Mouse (Mus musculus) brown adipose tissue, adult 24 weeks (tissue): Measurements from ENCODE around the gene Rnf157. TPM values are rescaled to one million over a fixed set of nuclear protein-coding genes. Genes with fewer than 3 reads are reported as not detected.

Source experiments
- H3K27ac ChIP-seq: fragments of 200-500 bp; replicated peaks from 2 replicates; pipeline ENCODE4 v1.5.1; 2012; ENCODE audit warnings: low read depth, mild to moderate bottlenecking, low read length
- H3K4me1 ChIP-seq: fragments of 200-500 bp; 2 replicates; pipeline ENCODE4 v1.6.1; 2012; ENCODE audit warnings: low read length, mixed read lengths; ENCODE audit not compliant: control insufficient read depth, insufficient read depth, insufficient read length
- H3K4me3 ChIP-seq: fragments of 200-500 bp; 2 replicates; pipeline ENCODE4 v1.5.1; 2012; ENCODE audit warnings: low read depth, mild to moderate bottlenecking, low read length, moderate library complexity; ENCODE audit not compliant: insufficient read depth
- polyA plus RNA-seq: library from polyadenylated mRNA; stranded (reverse); fragments of >200 nt; gene quantifications from 2 replicates; pipeline ENCODE4 v1.2.4, GENCODE M21; 2012; ENCODE audit not compliant: missing spikeins, insufficient read depth, insufficient read length

The Rnf157 gene
- polyA plus RNA-seq, 1 experiment: 0.67 TPM

DNA sequence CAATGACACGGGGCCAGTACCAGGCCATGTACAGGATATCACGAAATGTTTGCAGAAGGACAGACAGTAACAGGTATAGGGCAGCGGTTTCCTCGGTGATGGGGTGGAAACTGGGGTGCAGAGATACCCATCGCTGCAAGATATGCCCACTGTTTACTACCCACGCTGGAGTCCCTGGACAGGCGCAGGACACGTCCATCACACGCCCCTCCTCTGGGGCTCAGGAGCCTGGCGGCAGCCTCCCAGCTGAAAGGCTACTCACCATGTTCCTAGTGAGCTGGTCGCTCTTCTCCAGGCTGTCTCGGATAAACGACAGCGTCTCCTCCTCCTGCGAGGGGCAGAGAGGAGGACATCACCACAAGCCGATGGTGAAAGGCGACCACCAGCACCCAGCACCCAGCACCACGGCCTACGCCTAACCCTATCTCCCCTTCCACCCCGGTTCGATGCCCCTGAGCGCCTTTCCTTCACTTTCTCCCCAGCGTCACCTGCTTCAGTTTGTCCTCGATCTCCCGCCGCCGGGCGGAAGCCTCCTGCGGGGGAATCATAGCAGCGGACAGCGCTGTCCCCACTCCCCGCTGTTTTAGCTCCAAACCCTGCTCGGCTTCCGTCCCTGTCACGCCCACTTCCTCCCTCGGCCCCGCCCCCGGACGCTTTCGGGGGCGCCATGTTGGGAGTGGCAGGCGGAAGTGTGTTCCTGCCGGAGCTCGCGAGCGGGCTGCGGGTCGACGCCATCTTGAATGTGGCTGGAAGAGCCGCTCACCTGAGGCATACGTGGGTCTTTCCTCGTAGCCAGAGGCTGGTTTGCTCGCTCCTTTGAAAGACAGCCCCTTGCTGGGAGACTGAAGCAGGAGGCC lies 106.5 kb downstream of the Rnf157 start:
- H3K4me3 ChIP-seq: peak overlapping the region; percentile 90
- H3K27ac ChIP-seq: peak overlapping the region; percentile 14; the same call in 1 of the 2 replicates
- H3K4me1 ChIP-seq: peaks cover 5% of the 10 kb centered on the region

DNA sequence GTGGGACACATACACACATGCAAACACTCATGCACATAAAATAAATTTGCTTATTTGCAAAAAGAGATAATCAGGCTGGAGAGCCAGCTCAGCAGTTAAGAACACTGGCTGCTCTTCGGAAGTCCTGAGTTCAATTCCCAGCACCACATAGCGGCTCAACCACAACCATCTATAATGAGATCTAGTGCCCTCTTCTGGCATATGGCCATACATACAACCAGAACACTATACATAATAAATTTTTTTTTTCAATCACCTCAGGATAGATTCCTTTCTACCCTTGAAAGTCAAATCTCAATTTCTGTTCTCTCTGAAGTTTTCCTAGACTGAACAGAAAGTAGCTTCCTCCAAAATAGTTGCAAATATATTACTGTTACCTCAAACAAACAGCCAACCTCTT lies 107.4 kb downstream of the Rnf157 start:
- Histone ChIP-seq H3K4me1 (peaks cover 5% of the 10 kb centered on the region), H3K27ac (no peak overlapping the region), H3K4me3 (no peak overlapping the region)

DNA sequence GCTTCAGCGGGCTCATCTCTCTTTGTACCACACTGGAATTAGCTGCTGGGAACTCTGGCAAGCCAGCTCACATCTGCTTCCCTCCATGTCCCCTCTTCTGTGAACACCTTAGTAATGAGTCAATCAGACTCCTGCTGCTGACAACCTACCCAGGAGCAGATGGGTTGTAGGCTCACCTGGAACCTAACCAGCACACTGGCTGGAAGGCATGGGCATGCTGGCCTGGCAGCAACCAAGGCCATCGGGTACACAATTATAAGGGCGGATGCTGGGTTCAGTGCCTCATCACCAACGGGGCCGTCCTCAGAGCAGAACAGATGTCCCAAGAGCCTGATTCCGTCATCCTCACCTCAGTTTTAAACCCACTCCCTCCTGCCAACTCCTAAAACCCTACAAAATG lies 114.2 kb downstream of the Rnf157 start:
- H3K4me3 ChIP-seq: no peak overlapping the region

DNA sequence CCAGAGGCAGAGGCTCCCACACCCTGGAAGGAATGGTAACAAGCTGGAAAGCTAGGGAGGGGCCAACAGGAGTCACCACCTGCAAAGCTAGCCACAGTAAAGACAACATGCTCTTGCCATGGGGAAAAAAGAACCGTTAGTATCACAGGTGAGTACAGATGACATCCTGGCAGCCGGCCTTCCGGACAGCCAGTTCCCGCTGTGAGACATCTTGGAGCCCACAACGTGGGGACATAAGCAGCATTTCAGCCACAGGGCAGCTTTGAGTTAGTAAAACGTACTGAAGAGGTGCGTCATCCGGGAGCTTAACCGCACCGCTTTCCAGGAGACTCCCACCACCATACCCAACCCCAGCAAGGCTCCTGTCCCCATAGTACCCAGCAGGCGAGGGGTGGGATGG lies 114.6 kb downstream of the Rnf157 start:
- Histone ChIP-seq H3K4me1 (no peaks in the 10 kb centered on the region), H3K4me3 (no peak overlapping the region), H3K27ac (no peak overlapping the region)

More for the DNA sequence above, 114.2 kb downstream of the Rnf157 start:
- Histone ChIP-seq H3K4me1 (no peaks in the 10 kb centered on the region), H3K27ac (no peak overlapping the region)

DNA sequence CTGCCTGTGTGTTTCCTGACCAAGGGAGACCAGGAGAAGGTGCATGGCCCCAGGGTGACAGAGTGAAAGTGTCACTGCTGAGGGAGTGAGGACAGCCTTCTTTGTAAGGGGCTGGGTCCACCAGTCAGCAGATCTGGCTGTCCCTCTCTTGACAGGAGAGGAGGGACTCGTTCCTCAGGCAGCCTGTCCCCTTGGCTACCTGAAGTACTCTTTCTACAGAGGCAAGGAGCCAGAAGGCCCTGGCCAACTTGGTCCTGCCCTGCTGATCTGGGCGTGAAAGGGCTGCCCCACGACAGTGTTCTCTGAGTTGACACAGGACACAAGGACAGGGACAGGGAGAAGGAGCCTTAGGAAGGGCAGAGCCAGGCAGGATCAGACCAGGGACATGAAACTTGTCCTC lies 115.8 kb downstream of the Rnf157 start:
- H3K27ac ChIP-seq: no peak overlapping the region
- no peak overlapping the region for H3K4me3 ChIP-seq
- no peaks in the 10 kb centered on the region for H3K4me1 ChIP-seq

DNA sequence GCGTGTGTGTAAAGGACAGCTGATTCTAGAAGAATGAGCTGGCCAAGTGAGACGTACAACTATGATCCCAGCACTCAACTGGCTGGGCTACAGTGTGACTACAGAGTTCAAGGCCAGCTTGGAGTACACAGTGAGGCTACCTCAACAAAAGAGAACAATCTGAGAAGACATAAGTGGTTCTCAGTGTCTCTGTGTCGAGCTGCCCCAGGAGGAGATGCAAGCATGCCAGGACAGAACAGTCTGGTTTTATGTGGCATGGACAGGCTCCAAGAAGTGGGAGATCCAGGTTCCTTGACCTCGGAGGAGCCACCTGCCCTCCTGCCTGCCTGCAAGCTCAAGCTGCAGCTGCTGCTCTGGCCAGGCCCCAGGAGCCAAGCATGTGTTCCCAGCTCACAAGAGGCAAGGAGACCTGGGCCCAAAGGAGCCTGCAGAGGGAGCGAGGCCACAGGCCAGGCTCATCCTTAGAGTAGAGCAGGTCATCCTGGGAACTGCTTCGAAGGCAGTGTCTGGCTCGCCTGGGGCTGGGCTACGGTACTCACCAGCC lies 116.6 kb downstream of the Rnf157 start:
- H3K4me1 ChIP-seq: no peaks in the 10 kb centered on the region
- no peak overlapping the region for H3K27ac ChIP-seq

DNA sequence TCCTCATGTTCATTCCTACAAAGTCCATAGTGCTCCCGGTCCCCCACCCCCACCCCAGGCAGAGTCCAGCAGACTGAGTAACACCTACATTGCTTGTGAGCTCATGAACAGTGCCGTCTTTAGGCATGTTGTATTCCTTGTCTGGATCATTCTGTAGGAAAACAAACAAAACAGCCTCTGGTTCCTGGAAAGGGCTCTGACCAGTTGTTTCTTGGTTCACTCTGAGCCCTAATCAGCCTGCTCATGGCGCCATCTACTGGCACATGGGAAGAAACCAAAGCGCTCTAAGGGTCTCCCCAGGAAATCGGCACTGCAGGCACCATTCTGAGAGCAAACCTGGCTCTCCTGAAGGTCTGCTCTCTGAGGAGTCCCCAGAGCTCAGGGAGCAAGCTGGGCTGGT lies 118.5 kb downstream of the Rnf157 start:
- Histone ChIP-seq H3K4me3 (no peak overlapping the region), H3K4me1 (no peaks in the 10 kb centered on the region), H3K27ac (no peak overlapping the region)

More for the DNA sequence above, 116.6 kb downstream of the Rnf157 start:
- no peak overlapping the region for H3K4me3 ChIP-seq

DNA sequence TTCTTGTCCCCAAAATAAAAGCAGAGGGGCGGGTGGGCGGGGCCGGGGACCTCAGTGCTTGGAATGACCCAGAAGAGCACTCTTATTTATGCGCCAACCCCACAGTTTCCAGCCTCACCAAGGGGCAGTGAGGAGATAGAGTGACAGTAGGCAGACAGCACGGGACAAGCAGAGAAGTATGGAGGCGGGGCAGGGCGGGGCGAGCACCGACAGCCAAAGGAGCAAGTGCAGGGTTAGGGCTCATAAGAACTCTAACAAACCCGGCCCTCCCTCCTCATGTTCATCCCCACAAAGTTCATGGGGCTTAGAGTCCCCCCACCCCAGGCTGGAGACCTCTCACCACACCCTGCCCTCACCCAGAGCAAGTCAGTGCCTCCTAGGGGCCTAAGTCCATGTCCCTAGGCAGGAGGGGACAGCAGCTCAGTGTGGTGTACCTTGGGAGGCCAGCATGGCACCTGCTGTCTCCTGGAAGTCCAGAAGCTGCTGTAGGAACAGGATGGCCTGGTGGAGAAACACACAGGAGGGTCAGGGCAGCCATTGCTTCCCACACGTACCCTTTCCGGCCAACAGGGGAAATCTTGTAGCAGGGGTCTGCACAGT lies 119.2 kb downstream of the Rnf157 start:
- no peak overlapping the region for H3K4me3 ChIP-seq
- no peak overlapping the region for H3K27ac ChIP-seq
- no peaks in the 10 kb centered on the region for H3K4me1 ChIP-seq

DNA sequence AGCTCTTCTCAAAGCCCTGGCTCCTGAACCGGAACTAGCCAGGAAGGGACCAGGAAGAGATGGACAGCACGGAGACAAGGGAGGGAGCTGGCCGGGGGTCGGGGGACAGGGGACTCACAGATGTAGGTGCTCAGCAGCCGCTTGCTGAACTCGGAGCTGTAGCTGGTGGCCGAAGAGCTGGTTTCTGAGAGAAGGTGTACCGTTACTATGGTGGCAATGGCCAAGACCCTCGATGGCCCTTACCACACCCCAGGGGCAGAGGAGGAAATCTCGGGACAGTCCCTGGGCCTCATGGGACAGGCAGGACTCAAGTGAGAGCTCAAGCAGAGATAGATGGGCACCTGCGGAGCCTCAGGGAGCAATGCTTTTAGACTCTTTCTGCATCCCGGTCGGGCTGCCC lies 120.4 kb downstream of the Rnf157 start:
- no peak overlapping the region for H3K4me3 ChIP-seq
- no peak overlapping the region for H3K27ac ChIP-seq
- no peaks in the 10 kb centered on the region for H3K4me1 ChIP-seq

DNA sequence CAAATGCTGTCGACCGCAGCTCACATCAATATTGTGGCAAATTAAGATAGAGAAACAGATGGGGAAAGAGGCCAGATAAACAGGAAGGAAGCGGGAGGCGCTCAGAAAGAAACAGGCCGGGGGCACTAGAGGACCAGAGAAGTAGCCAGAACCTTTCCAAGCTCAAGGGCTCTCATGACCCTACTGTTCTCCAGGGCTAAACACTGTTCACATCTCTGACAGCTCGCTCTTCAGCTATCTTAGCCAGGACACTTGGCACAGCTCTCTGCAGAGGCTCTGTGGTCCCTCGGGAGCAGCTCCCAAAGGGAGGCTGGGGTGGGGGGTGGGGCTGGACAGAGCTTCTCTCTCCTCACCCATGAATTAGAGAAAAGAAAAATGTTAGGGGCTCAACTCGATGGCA lies 122.3 kb downstream of the Rnf157 start:
- no peaks in the 10 kb centered on the region for H3K4me1 ChIP-seq

DNA sequence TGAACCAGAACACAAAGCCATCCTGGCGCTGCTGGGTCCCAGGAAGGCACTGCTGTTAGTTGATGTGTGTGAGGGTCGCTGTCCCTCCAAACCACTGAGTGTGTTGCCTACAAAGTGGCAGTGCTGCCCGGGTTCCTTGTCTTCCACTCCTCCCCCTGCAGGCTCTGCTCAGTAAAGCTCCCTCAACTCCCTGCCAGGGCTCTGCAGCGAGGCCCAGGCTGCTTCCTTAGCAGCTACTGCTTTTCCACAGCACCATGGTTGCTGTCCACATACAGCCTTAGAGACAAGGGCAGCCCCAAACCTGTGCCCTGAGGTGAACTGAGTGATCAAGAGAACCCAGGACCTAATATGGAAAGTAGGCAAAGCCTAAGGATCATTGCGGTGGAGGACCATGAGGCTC lies 125.5 kb downstream of the Rnf157 start:
- no peaks in the 10 kb centered on the region for H3K4me1 ChIP-seq
- H3K4me3 ChIP-seq: no peak overlapping the region

More for the DNA sequence above, 122.3 kb downstream of the Rnf157 start:
- H3K27ac ChIP-seq: no peak overlapping the region
- H3K4me3 ChIP-seq: no peak overlapping the region

More for the DNA sequence above, 125.5 kb downstream of the Rnf157 start:
- H3K27ac ChIP-seq: no peak overlapping the region

Other genes with a start within 250 kb of the Rnf157 start
- gene Fbf1, start 244.9 kb downstream of the Rnf157 start, polyA plus RNA-seq: 3.8 and 5.3 TPM in 2 replicates
- gene Ten1, start 214.2 kb downstream of the Rnf157 start, polyA plus RNA-seq: 4.3 and 7.6 TPM in 2 replicates
- 223 and 402 TPM in 2 replicates for gene Acox1, start 214.0 kb downstream of the Rnf157 start, polyA plus RNA-seq
- gene Evpl, start 175.0 kb downstream of the Rnf157 start, polyA plus RNA-seq: 0.16 TPM in 1 of 2 replicates, not detected in the other
- 23.4 and 31.3 TPM in 2 replicates for gene Srp68, start 138.8 kb downstream of the Rnf157 start, polyA plus RNA-seq
- not detected in 2 replicates for gene Galr2, start 132.1 kb downstream of the Rnf157 start, polyA plus RNA-seq
- gene Exoc7, start 105.8 kb downstream of the Rnf157 start, polyA plus RNA-seq: 61.2 and 74.2 TPM in 2 replicates
- gene Foxj1, start 77.6 kb downstream of the Rnf157 start, polyA plus RNA-seq: not detected in 2 replicates
- 29.8 and 38.4 TPM in 2 replicates for gene Ubald2, start 21.1 kb upstream of the Rnf157 start, polyA plus RNA-seq
- gene Qrich2, start 53.2 kb upstream of the Rnf157 start, polyA plus RNA-seq: not detected in 2 replicates
- 19.2 and 19.3 TPM in 2 replicates for gene Prpsap1, start 81.2 kb upstream of the Rnf157 start, polyA plus RNA-seq
- not detected in 2 replicates for gene Sphk1, start 117.9 kb upstream of the Rnf157 start, polyA plus RNA-seq
- 7.1 and 7.8 TPM in 2 replicates for gene Ube2o, start 168.4 kb upstream of the Rnf157 start, polyA plus RNA-seq
- not detected in 2 replicates for gene Aanat, start 173.4 kb upstream of the Rnf157 start, polyA plus RNA-seq
- 4.4 and 8.2 TPM in 2 replicates for gene Rhbdf2, start 214.0 kb upstream of the Rnf157 start, polyA plus RNA-seq
- gene Prcd, start 240.5 kb upstream of the Rnf157 start, polyA plus RNA-seq: 1.5 TPM in 1 of 2 replicates, not detected in the other
- 13.4 and 18.7 TPM in 2 replicates for gene Cygb, start 241.3 kb upstream of the Rnf157 start, polyA plus RNA-seq